Mouse (Mus musculus) layer of hippocampus, adult 2 months (tissue): Measurements from ENCODE around the gene Pclaf. TPM values are rescaled to one million over a fixed set of nuclear protein-coding genes. Genes with fewer than 3 reads are reported as not detected.

ENCODE experiments used
- DNase-seq, 2 experiments: peaks; one replicate each; pipeline ENCODE4 v3.0.0; 2022; ENCODE audit warnings: low spot score in 2 of 2
- H3K27ac ChIP-seq: fragments of 200-600 bp; 2 replicates; pipeline ENCODE4 v1.8.1; 2022
- H3K4me3 ChIP-seq: fragments of 200-600 bp; 2 replicates; pipeline ENCODE4 v1.8.1; 2022; ENCODE audit warnings: mild to moderate bottlenecking
- CTCF ChIP-seq: fragments of 200-600 bp; conservative IDR thresholded peaks from 2 replicates; pipeline ENCODE4 v1.8.1; 2022; ENCODE audit warnings: antibody characterized with exemption, mild to moderate bottlenecking, moderate library complexity
- long read RNA-seq, 2 experiments: library from polyadenylated mRNA; stranded (forward); transcript quantifications; one replicate each; pipeline ENCODE4 v2.0.0; 2021; ENCODE audit warnings: borderline mapping rate in 2 of 2
- total RNA-seq, 2 experiments: library from RNA; stranded (reverse); gene quantifications; 2 replicates each; pipeline ENCODE4 v1.2.3; 2021

Pclaf gene
- total RNA-seq: under 1 TPM; 0.64 to 0.97 TPM
- long read RNA-seq, experiment 1, partial matches to known transcripts: 0 of 1 reads
- long read RNA-seq, experiment 1, other reads (novel, unspliced or antisense): 1 of 1 reads
- long read RNA-seq, experiment 2, partial matches to known transcripts: 0 of 3 reads
- long read RNA-seq, experiment 2, other reads (novel, unspliced or antisense): 1 of 3 reads

GRCm38 (mm10) chr9:65890143-65890628, at the start of gene Pclaf:
Pclaf (plus strand) TSS chr9:65890237.
- peak within 1 kb of the TSS; percentile 28 for H3K4me3 ChIP-seq
- TF ChIP-seq CTCF: no peak
- H3K27ac ChIP-seq: no peak within 1 kb of the TSS
- peak; percentile 18 to 41 for DNase-seq

GRCm38 (mm10) chr9:65844421-65845165, 45.4 kb upstream of the Pclaf start:
- peak; percentile 27; the same call in 1 of the 2 replicates for TF ChIP-seq CTCF
- H3K27ac ChIP-seq: peak overlapping the region; percentile 28
- H3K4me3 ChIP-seq: no peak overlapping the region
- DNase-seq: no peak

- DNase-seq: no peak
- no peak overlapping the region for H3K4me3 ChIP-seq
- TF ChIP-seq CTCF: no peak
- no peak overlapping the region for H3K27ac ChIP-seq
These were observed 41.9 kb upstream of the Pclaf start for GRCm38 (mm10) chr9:65848154-65848553.

GRCm38 (mm10) chr9:65850203-65850602, 39.8 kb upstream of the Pclaf start:
- Histone ChIP-seq H3K27ac (no peak overlapping the region), H3K4me3 (no peak overlapping the region)
- no peak for DNase-seq
- peak; percentile 79 for TF ChIP-seq CTCF

- H3K27ac ChIP-seq: no peak overlapping the region
- TF ChIP-seq CTCF: no peak
- H3K4me3 ChIP-seq: no peak overlapping the region
- no peak for DNase-seq
These were observed 30.4 kb upstream of the Pclaf start for GRCm38 (mm10) chr9:65859656-65860055.

GRCm38 (mm10) chr9:65884564-65885315, 5.3 kb upstream of the Pclaf start:
- TF ChIP-seq CTCF: peak; percentile 30
- peak overlapping the region; percentile 87 for H3K27ac ChIP-seq
- peak overlapping the region; percentile 66 for H3K4me3 ChIP-seq
- DNase-seq: peak; percentile 89

GRCm38 (mm10) chr9:65891126-65891525, 1.1 kb downstream of the Pclaf start:
- DNase-seq: no peak
- H3K4me3 ChIP-seq: no peak overlapping the region
- TF ChIP-seq CTCF: no peak
- H3K27ac ChIP-seq: no peak overlapping the region

GRCm38 (mm10) chr9:65896977-65897376, 6.9 kb downstream of the Pclaf start:
- Histone ChIP-seq H3K27ac (no peak overlapping the region), H3K4me3 (no peak overlapping the region)
- TF ChIP-seq CTCF: no peak
- no peak for DNase-seq

GRCm38 (mm10) chr9:65902879-65903278, 12.8 kb downstream of the Pclaf start:
- no peak for TF ChIP-seq CTCF
- DNase-seq: no peak
- Histone ChIP-seq H3K27ac (no peak overlapping the region), H3K4me3 (no peak overlapping the region)

GRCm38 (mm10) chr9:65903419-65903818, 13.4 kb downstream of the Pclaf start:
- Histone ChIP-seq H3K4me3 (no peak overlapping the region), H3K27ac (no peak overlapping the region)
- DNase-seq: no peak
- peak; percentile 58 for TF ChIP-seq CTCF

GRCm38 (mm10) chr9:65908394-65909300, 18.6 kb downstream of the Pclaf start, which contains the start of the genes Trip4 and Csnk1g1:
Trip4 (minus strand) TSS chr9:65908794.
Csnk1g1 (plus strand) TSS chr9:65908924.
- H3K27ac ChIP-seq: peak within 1 kb of the TSS; percentile 90
- TF ChIP-seq CTCF: peak; percentile 74
- peak within 1 kb of the TSS; percentile 82 for H3K4me3 ChIP-seq
- peak; percentile 94 to 98 for DNase-seq

- DNase-seq: peak; percentile 21 to 32
- peak; percentile 32 for TF ChIP-seq CTCF
- peak overlapping the region; percentile 90 for H3K27ac ChIP-seq
- H3K4me3 ChIP-seq: peak overlapping the region; percentile 82
These were observed 19.3 kb downstream of the Pclaf start for GRCm38 (mm10) chr9:65909301-65909801.
